Mouse (Mus musculus) kidney, adult 2 months (tissue): ENCODE results near the gene Zdhhc14. TPM values are rescaled to one million over a fixed set of nuclear protein-coding genes. Genes with fewer than 3 reads are reported as not detected.

Experiments used
- DNase-seq: peaks from one replicate; pipeline ENCODE4 v3.0.0; 2021
- H3K27ac ChIP-seq: fragments of 200-500 bp; 2 replicates; pipeline ENCODE4 v1.5.1; 2012; ENCODE audit warnings: low read depth, low read length, control low read depth, inconsistent platforms; ENCODE audit not compliant: insufficient read depth
- H3K27me3 ChIP-seq: fragments of 200-500 bp; replicated peaks from 2 replicates; pipeline ENCODE4 v1.6.1; 2012; ENCODE audit warnings: mild to moderate bottlenecking, moderate library complexity, low read length, inconsistent platforms; ENCODE audit not compliant: control insufficient read depth, insufficient read depth
- H3K36me3 ChIP-seq: fragments of 200-500 bp; 2 replicates; pipeline ENCODE4 v1.6.1; 2012; ENCODE audit warnings: mild to moderate bottlenecking, moderate library complexity, low read length, inconsistent platforms; ENCODE audit not compliant: control insufficient read depth, insufficient read depth
- H3K4me1 ChIP-seq: fragments of 200-500 bp; 2 replicates; pipeline ENCODE4 v1.6.1; 2011; ENCODE audit warnings: low read length; ENCODE audit not compliant: control insufficient read depth, insufficient read depth
- H3K4me3 ChIP-seq: fragments of 200-500 bp; 2 replicates; pipeline ENCODE4 v1.5.1; 2011; ENCODE audit warnings: mild to moderate bottlenecking, low read depth, low read length, control low read depth; ENCODE audit not compliant: insufficient read depth
- CTCF ChIP-seq: fragments of 200-500 bp; conservative IDR thresholded peaks from 2 replicates; pipeline ENCODE4 v1.5.1; 2011; ENCODE audit warnings: low read depth, mild to moderate bottlenecking, control low read depth, low read length, moderate library complexity, mixed read lengths; ENCODE audit not compliant: insufficient read depth, insufficient read length
- POLR2A ChIP-seq: fragments of 200-500 bp; IDR thresholded peaks from one replicate; pipeline ENCODE4 v1.6.1; 2011; ENCODE audit warnings: low read depth, low read length, control low read depth
- WGBS: fragments of 180-500 bp; shearing (Covaris S2); methylation state at CpG from one replicate; pipeline ENCODE4 v1.1.7; 2018; 5-methylcytosine and 5-hydroxymethylcytosine counted together
- polyA plus RNA-seq: library from polyadenylated mRNA; depleted of rRNA; stranded (reverse); fragments of >200 nt; gene quantifications from 2 replicates; pipeline ENCODE4 v1.2.3, GENCODE M21; 2012

Zdhhc14 gene
- polyA plus RNA-seq, 1 experiment = 2.1 TPM

- no peak for TF ChIP-seq POLR2A
- no peak for TF ChIP-seq CTCF
- 87% methylated on average over 2 of the region's 2 CpGs for WGBS
Measured at GRCm38 (mm10) chr17:5542177-5542576, 49.8 kb downstream of the Zdhhc14 start.

DNA sequence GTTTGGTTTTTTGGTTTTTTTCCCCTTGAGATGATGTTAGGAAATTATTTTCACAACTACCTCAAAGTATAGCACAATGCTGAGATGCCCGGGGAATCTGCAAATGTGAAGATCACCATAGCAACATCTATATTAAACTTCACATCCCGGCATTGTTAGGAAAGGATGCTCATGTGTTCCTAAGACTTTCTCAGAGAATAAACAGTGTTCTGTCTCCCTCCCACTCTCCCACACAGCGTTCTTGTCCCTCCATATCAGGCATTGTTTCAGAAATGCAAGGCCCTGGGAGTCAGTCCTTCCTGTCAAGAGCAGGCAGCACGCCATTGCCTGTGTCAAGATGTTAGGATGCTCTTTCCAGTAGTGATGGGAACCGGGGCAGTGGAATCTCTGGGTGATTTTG lies 51.7 kb downstream of the Zdhhc14 start:
- no peak for DNase-seq
- H3K36me3 ChIP-seq = no peaks in the 10 kb centered on the region
- no peaks in the 10 kb centered on the region for H3K4me1 ChIP-seq
- H3K4me3 ChIP-seq = no peak overlapping the region
- 67% methylated on average over 5 of the region's 5 CpGs for WGBS
- H3K27ac ChIP-seq = no peak overlapping the region
- no peak for TF ChIP-seq CTCF
- no peak for TF ChIP-seq POLR2A
- no peaks in the 10 kb centered on the region for H3K27me3 ChIP-seq

More at GRCm38 (mm10) chr17:5542177-5542576, 49.8 kb downstream of the Zdhhc14 start:
- Histone ChIP-seq H3K4me3 (no peak overlapping the region), H3K27me3 (no peaks in the 10 kb centered on the region), H3K36me3 (no peaks in the 10 kb centered on the region), H3K27ac (no peak overlapping the region), H3K4me1 (no peaks in the 10 kb centered on the region)
- DNase-seq = no peak

DNA sequence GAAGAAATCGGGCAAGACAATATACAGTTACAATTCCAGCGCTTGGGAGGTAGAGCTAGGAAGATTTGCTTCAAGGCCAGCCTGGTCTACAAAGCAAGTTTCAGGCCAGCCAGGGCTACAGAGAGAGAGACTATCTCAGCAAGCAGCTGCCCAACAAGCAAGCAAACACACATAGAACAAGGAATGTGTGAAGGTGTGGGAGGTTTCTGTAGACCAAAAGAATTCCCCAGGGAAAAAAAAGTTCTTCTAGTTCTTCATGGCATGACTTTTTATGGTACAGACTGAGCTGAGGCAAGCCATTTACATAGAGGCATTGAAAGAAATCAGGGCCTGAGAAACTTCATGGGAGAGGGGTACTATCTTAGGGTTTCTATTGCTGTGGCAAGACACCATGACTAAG lies 52.7 kb downstream of the Zdhhc14 start:
- H3K36me3 ChIP-seq = no peaks in the 10 kb centered on the region
- no peak for DNase-seq
- TF ChIP-seq CTCF (no peak), POLR2A (no peak)
- H3K27ac ChIP-seq = no peak overlapping the region
- H3K4me3 ChIP-seq = no peak overlapping the region
- H3K27me3 ChIP-seq = no peaks in the 10 kb centered on the region
- WGBS = 97% methylated on average over 2 of the region's 2 CpGs
- H3K4me1 ChIP-seq = no peaks in the 10 kb centered on the region

- TF ChIP-seq CTCF = no peak
- no peak for TF ChIP-seq POLR2A
- no peak for DNase-seq
- Histone ChIP-seq H3K27ac (no peak overlapping the region), H3K4me3 (no peak overlapping the region), H3K4me1 (no peaks in the 10 kb centered on the region), H3K27me3 (no peaks in the 10 kb centered on the region), H3K36me3 (no peaks in the 10 kb centered on the region)
- 88% methylated on average over 2 of the region's 2 CpGs for WGBS
Measured at GRCm38 (mm10) chr17:5548546-5548945, 56.2 kb downstream of the Zdhhc14 start.

- no peak for DNase-seq
- TF ChIP-seq CTCF (no peak), POLR2A (no peak)
- 97% methylated on average over 6 of the region's 6 CpGs for WGBS
- no peaks in the 10 kb centered on the region for H3K4me1 ChIP-seq
- H3K27me3 ChIP-seq = no peaks in the 10 kb centered on the region
- no peaks in the 10 kb centered on the region for H3K36me3 ChIP-seq
- H3K4me3 ChIP-seq = no peak overlapping the region
- H3K27ac ChIP-seq = no peak overlapping the region
Measured at GRCm38 (mm10) chr17:5549460-5549859, 57.1 kb downstream of the Zdhhc14 start.

DNA sequence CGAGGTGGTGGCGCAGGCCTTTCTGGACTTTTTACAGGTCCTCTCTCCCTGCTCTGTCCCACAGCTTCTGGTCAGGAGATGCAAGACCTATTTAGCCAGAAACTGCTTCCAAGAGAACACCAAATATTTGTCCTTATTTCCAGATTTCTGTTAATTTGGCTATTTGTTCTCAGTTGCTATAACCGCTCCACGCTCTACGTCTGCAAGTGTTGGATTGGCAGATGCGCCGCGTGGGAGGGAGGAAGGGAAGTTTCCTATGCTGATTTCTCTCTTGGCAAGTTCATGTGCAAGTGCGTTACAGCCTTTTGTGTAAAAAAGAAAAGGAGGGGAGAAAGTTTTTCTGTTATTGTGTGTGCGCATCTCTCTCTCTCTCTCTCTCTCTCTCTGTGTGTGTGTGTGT lies 58.1 kb downstream of the Zdhhc14 start:
- Histone ChIP-seq H3K4me1 (no peaks in the 10 kb centered on the region), H3K27me3 (no peaks in the 10 kb centered on the region), H3K27ac (no peak overlapping the region), H3K36me3 (no peaks in the 10 kb centered on the region), H3K4me3 (no peak overlapping the region)
- TF ChIP-seq CTCF (no peak), POLR2A (no peak)
- no peak for DNase-seq
- WGBS = 86% methylated on average over 10 of the region's 10 CpGs

DNA sequence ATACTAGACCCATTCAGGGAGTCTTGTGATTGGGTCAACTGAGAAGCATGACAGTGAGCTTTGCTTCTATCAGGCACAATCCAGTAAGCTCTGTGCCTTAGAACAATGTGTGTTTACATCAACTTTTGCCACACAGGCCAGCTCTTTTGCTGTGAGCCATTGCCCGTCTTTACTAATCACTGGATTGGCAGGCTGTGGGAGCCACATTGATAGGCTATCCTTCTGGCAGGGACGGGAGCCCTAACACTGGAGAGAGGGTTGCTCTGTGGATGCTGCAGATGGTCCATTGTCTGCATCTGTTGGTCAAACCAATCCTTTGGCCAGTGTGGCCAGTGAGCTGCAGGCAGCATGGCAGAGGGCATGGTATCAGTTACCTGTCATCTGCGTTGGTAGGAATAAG lies 58.8 kb downstream of the Zdhhc14 start:
- Histone ChIP-seq H3K4me1 (no peaks in the 10 kb centered on the region), H3K36me3 (no peaks in the 10 kb centered on the region), H3K27me3 (no peaks in the 10 kb centered on the region), H3K27ac (no peak overlapping the region), H3K4me3 (no peak overlapping the region)
- 94% methylated on average over 3 of the region's 3 CpGs for WGBS
- no peak for TF ChIP-seq POLR2A
- no peak for TF ChIP-seq CTCF
- DNase-seq = no peak
